Mouse (Mus musculus) bone marrow, adult 2 months (tissue): ENCODE measurements at regions not wholly inside any gene's neighbourhood (a gene's known extent, or its start where the extent isn't known, plus 50 kb on each side); places are given as distances from the start of the nearest gene placed in this dataset.

ENCODE experiments used
- H3K27ac ChIP-seq: fragments of 200-500 bp; 2 replicates; pipeline ENCODE4 v1.5.1; 2012; ENCODE audit warnings: low read depth, mild to moderate bottlenecking, control low read depth, inconsistent platforms, low read length; ENCODE audit not compliant: control insufficient read depth, poor library complexity, insufficient read depth
- H3K4me1 ChIP-seq: fragments of 200-500 bp; 2 replicates; pipeline ENCODE4 v1.6.1; 2011; ENCODE audit warnings: low read length; ENCODE audit not compliant: control insufficient read depth, insufficient read depth
- H3K4me3 ChIP-seq: fragments of 200-500 bp; replicated peaks from 2 replicates; pipeline ENCODE3; 2011; ENCODE audit warnings: mild to moderate bottlenecking, low read depth, low read length, control low read depth; ENCODE audit not compliant: control insufficient read depth
- CTCF ChIP-seq: fragments of 200-500 bp; IDR thresholded peaks from 2 replicates; pipeline ENCODE4 v1.5.1; 2011; ENCODE audit warnings: low read length, control low read depth; ENCODE audit not compliant: control insufficient read depth, insufficient read depth
- POLR2A ChIP-seq: fragments of 200-500 bp; IDR thresholded peaks from 2 replicates; pipeline ENCODE4 v1.6.1; 2011; ENCODE audit warnings: low read depth, mild to moderate bottlenecking, control low read depth, low read length, borderline replicate concordance; ENCODE audit not compliant: control insufficient read depth
- WGBS: fragments of 180-500 bp; shearing (Covaris S2); methylation state at CpG from one replicate; pipeline ENCODE4 v1.1.7; 2018; 5-methylcytosine and 5-hydroxymethylcytosine counted together

DNA sequence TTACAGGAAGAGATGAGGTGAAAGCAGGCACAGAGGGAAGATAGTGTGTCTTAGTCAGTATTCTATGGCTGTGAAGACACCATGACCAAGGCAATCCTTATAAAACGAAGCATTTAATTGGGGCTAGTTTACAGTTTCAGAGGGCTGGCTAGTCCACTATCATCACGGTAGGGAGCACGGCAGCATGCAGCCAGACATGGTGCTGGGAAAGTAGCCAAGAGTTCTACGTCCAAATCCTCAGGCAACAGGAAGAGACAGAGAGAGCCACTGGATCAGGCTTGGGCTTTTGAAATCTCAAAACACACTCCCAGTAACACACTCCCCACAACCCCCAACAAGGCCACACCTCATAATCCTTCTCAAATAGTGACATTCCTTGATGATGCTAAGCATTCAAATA, 113.4 kb upstream of the Htr2a start:
- WGBS, result 70% methylated on average over 4 of the region's 4 CpGs
- H3K27ac ChIP-seq, result no peak overlapping the region
- no peak for TF ChIP-seq POLR2A
- no peak for TF ChIP-seq CTCF
- H3K4me3 ChIP-seq, result no peak overlapping the region
- no peaks in the 10 kb centered on the region for H3K4me1 ChIP-seq

GRCm38 (mm10) chr14:74529368-74529951, 111.2 kb upstream of the Htr2a start:
- Histone ChIP-seq H3K27ac (no peak overlapping the region), H3K4me1 (no peaks in the 10 kb centered on the region), H3K4me3 (no peak overlapping the region)
- 88% methylated on average over 7 of the region's 7 CpGs for WGBS
- TF ChIP-seq POLR2A (no peak), CTCF (no peak)

DNA sequence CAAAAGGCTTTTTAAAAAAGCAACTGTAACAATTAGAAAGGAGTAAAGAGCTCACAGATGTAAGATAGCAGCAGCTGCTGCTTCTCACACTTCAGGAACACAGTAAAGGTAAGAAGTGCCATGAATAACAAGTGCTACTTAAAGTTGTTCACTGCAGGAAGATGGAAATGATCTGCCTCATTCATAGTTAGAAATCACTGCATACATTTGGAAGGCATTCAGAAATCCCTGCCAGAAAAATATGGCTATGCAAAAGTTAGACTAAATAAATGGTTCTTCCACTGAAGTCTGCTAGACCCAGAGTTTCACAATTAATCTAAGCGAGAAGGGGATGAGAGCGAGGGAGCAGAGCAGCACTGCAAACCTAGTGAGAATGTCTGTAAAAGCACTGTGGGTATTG, 102.5 kb upstream of the Htr2a start:
- no peak overlapping the region for H3K4me3 ChIP-seq
- TF ChIP-seq POLR2A, result no peak
- no peak for TF ChIP-seq CTCF
- H3K27ac ChIP-seq, result no peak overlapping the region
- H3K4me1 ChIP-seq, result no peaks in the 10 kb centered on the region
- 81% methylated on average over 2 of the region's 2 CpGs for WGBS

DNA sequence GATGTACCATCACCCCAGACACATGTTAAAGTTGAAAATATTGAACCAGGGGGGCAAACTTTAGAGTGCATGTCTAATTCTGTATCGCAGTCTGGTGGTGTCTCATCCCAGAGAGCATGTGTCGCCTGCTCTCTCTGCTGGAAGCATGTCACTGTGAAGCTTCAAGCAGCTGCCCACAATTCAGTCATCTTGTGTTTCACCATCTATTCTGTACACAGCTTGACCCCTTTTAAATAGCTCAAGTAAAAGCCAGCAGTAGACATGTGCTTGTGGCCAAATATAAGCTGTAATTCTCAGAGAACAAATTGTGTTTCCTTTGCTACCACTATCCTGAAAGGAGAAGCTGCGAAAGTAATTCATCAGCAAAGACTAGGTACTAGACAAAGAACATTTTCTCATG, 96.6 kb upstream of the Htr2a start:
- no peaks in the 10 kb centered on the region for H3K4me1 ChIP-seq
- H3K4me3 ChIP-seq, result no peak overlapping the region
- no peak overlapping the region for H3K27ac ChIP-seq
- TF ChIP-seq CTCF, result no peak
- TF ChIP-seq POLR2A, result no peak
- WGBS, result 82% methylated on average over 3 of the region's 3 CpGs

DNA sequence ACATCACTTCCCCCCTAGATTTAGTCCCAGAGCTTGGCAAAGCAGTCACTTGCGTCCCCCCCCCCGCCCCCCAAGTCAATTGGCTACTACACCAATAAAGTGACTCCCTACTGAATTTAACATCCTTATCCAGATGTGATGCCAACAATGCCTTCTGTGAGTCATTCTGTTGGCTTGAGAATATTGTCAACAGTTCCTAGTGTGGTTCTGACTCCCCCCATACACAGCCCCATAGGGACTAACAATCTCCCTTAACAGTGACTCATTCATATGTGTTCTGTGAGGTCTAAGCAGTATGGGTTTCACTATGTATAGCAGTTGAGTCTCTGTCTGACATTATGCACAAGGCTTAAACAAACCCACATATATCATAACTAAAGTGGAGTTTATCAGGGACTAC, 89.5 kb upstream of the Htr2a start:
- TF ChIP-seq POLR2A, result no peak
- no peak for TF ChIP-seq CTCF
- Histone ChIP-seq H3K27ac (no peak overlapping the region), H3K4me1 (no peaks in the 10 kb centered on the region), H3K4me3 (no peak overlapping the region)
- 96% methylated on average over 2 of the region's 2 CpGs for WGBS

- H3K4me3 ChIP-seq, result no peak overlapping the region
- no peak for TF ChIP-seq CTCF
- no peak for TF ChIP-seq POLR2A
- H3K4me1 ChIP-seq, result no peaks in the 10 kb centered on the region
- WGBS, result 48% methylated on average over 1 of the region's 1 CpGs
- H3K27ac ChIP-seq, result no peak overlapping the region
Observed at GRCm38 (mm10) chr14:74553636-74554035, 87.0 kb upstream of the Htr2a start.

GRCm38 (mm10) chr14:74558359-74558758, 82.3 kb upstream of the Htr2a start:
- Histone ChIP-seq H3K27ac (no peak overlapping the region), H3K4me1 (no peaks in the 10 kb centered on the region), H3K4me3 (no peak overlapping the region)
- WGBS, result 71% methylated on average over 5 of the region's 5 CpGs
- TF ChIP-seq CTCF, result no peak
- TF ChIP-seq POLR2A, result no peak
